Mouse (Mus musculus): ENCODE results near the gene Tram2. TPM values are rescaled to one million over a fixed set of nuclear protein-coding genes. Genes with fewer than 3 reads are reported as not detected.

Tram2 gene
- polyA plus RNA-seq, 2 experiments: 1.2 to 1.8 TPM

GRCm38 (mm10) chr1:21067536-21068221, 11.3 kb downstream of the Tram2 start:
- Histone ChIP-seq H3K36me3 (replicated peaks; ENCODE audit: control insufficient read depth, insufficient read depth, low read depth) (no peaks in the 10 kb centered on the region), H3K4me2 (ENCODE audit: low read depth) (no peak overlapping the region), H3K27me3 (ENCODE audit: control insufficient read depth, insufficient read depth, low read length) (no peaks in the 10 kb centered on the region), H3K9ac (replicated peaks) (no peak overlapping the region), H3K4me3 (ENCODE audit: insufficient read depth in 1 of 2, low read depth in 2 of 2, low read length in 2 of 2) (no peak overlapping the region), H3K9me3 (ENCODE audit: control insufficient read depth, low read length) (no peaks in the 10 kb centered on the region), H3K4me1 (replicated peaks; ENCODE audit: control insufficient read depth in 2 of 2, insufficient read depth in 2 of 2, low read length in 1 of 2) (peaks cover 0 to 15% of the 10 kb centered on the region in 2 experiments; a peak in 2 of 4 replicates), H3K27ac (no peak overlapping the region)
- 73% methylated on average over 11 of the region's 11 CpGs for WGBS (ENCODE audit: insufficient replicate concordance)
- no peak for DNase-seq (ENCODE audit: low read depth in 3 of 3, low spot score in 3 of 3)
- no peak for TF ChIP-seq EP300 (IDR thresholded peaks at IDR 0.05; ENCODE audit: low read depth)
- no peak for TF ChIP-seq CTCF (IDR thresholded peaks at IDR 0.05; ENCODE audit: low read depth)
- ATAC-seq (ENCODE audit: insufficient read depth): no peak

GRCm38 (mm10) chr1:21064153-21064552, 14.9 kb downstream of the Tram2 start:
- Histone ChIP-seq H3K9ac (replicated peaks) (no peak overlapping the region), H3K36me3 (replicated peaks; ENCODE audit: control insufficient read depth, insufficient read depth, low read depth) (no peaks in the 10 kb centered on the region), H3K4me1 (replicated peaks; ENCODE audit: control insufficient read depth in 2 of 2, insufficient read depth in 2 of 2, low read length in 1 of 2) (peaks cover 0 to 2% of the 10 kb centered on the region in 2 experiments; a peak in 2 of 4 replicates), H3K27me3 (ENCODE audit: control insufficient read depth, insufficient read depth, low read length) (no peaks in the 10 kb centered on the region), H3K4me2 (ENCODE audit: low read depth) (no peak overlapping the region), H3K27ac (no peak overlapping the region), H3K4me3 (ENCODE audit: insufficient read depth in 1 of 2, low read depth in 2 of 2, low read length in 2 of 2) (no peak overlapping the region), H3K9me3 (ENCODE audit: control insufficient read depth, low read length) (no peaks in the 10 kb centered on the region)
- WGBS (ENCODE audit: insufficient replicate concordance): 65% methylated on average over 5 of the region's 5 CpGs
- no peak for TF ChIP-seq CTCF (IDR thresholded peaks at IDR 0.05; ENCODE audit: low read depth)
- TF ChIP-seq EP300 (IDR thresholded peaks at IDR 0.05; ENCODE audit: low read depth): no peak
- no peak for DNase-seq (ENCODE audit: low read depth in 3 of 3, low spot score in 3 of 3)
- ATAC-seq (ENCODE audit: insufficient read depth): no peak

- WGBS (ENCODE audit: insufficient replicate concordance): 57% methylated on average over 5 of the region's 5 CpGs
- no peaks in the 10 kb centered on the region for H3K9me3 ChIP-seq (ENCODE audit: control insufficient read depth, low read length)
- H3K27ac ChIP-seq: no peak overlapping the region
- H3K27me3 ChIP-seq (ENCODE audit: control insufficient read depth, insufficient read depth, low read length): no peaks in the 10 kb centered on the region
- no peaks in the 10 kb centered on the region for H3K36me3 ChIP-seq (replicated peaks; ENCODE audit: control insufficient read depth, insufficient read depth, low read depth)
- ATAC-seq (ENCODE audit: insufficient read depth) (no peak), DNase-seq (ENCODE audit: low read depth in 3 of 3, low spot score in 3 of 3) (no peak)
- no peak overlapping the region for H3K4me2 ChIP-seq (ENCODE audit: low read depth)
- H3K4me3 ChIP-seq (ENCODE audit: insufficient read depth in 1 of 2, low read depth in 2 of 2, low read length in 2 of 2): no peak overlapping the region
- no peak overlapping the region for H3K9ac ChIP-seq (replicated peaks)
- H3K4me1 ChIP-seq (replicated peaks; ENCODE audit: control insufficient read depth in 2 of 2, insufficient read depth in 2 of 2, low read length in 1 of 2): no peaks in the 10 kb centered on the region
- no peak for TF ChIP-seq CTCF (IDR thresholded peaks at IDR 0.05; ENCODE audit: low read depth)
- no peak for TF ChIP-seq EP300 (IDR thresholded peaks at IDR 0.05; ENCODE audit: low read depth)
Measured at GRCm38 (mm10) chr1:21059385-21060109, 19.5 kb downstream of the Tram2 start.

- no peak overlapping the region for H3K9ac ChIP-seq (replicated peaks)
- 73% methylated on average over 9 of the region's 9 CpGs for WGBS (ENCODE audit: insufficient replicate concordance)
- DNase-seq (ENCODE audit: low read depth in 3 of 3, low spot score in 3 of 3) (no peak), ATAC-seq (ENCODE audit: insufficient read depth) (no peak)
- no peak overlapping the region for H3K27ac ChIP-seq
- no peak overlapping the region for H3K4me2 ChIP-seq (ENCODE audit: low read depth)
- H3K4me1 ChIP-seq (replicated peaks; ENCODE audit: control insufficient read depth in 2 of 2, insufficient read depth in 2 of 2, low read length in 1 of 2): peaks cover 3 to 19% of the 10 kb centered on the region in 2 experiments; a peak in 3 of 4 replicates
- TF ChIP-seq EP300 (IDR thresholded peaks at IDR 0.05; ENCODE audit: low read depth) (no peak), CTCF (IDR thresholded peaks at IDR 0.05; ENCODE audit: low read depth) (no peak)
- no peak overlapping the region for H3K4me3 ChIP-seq (ENCODE audit: insufficient read depth in 1 of 2, low read depth in 2 of 2, low read length in 2 of 2)
- H3K27me3 ChIP-seq (ENCODE audit: control insufficient read depth, insufficient read depth, low read length): no peaks in the 10 kb centered on the region
- H3K36me3 ChIP-seq (replicated peaks; ENCODE audit: control insufficient read depth, insufficient read depth, low read depth): no peaks in the 10 kb centered on the region
- no peaks in the 10 kb centered on the region for H3K9me3 ChIP-seq (ENCODE audit: control insufficient read depth, low read length)
Measured at GRCm38 (mm10) chr1:21053009-21053408, 26.0 kb downstream of the Tram2 start.

GRCm38 (mm10) chr1:21052608-21053007, 26.4 kb downstream of the Tram2 start:
- H3K27me3 ChIP-seq (ENCODE audit: control insufficient read depth, insufficient read depth, low read length): no peaks in the 10 kb centered on the region
- H3K4me1 ChIP-seq (replicated peaks; ENCODE audit: control insufficient read depth in 2 of 2, insufficient read depth in 2 of 2, low read length in 1 of 2): peaks cover 3 to 19% of the 10 kb centered on the region in 2 experiments; a peak in 3 of 4 replicates
- no peaks in the 10 kb centered on the region for H3K9me3 ChIP-seq (ENCODE audit: control insufficient read depth, low read length)
- no peak overlapping the region for H3K4me3 ChIP-seq (ENCODE audit: insufficient read depth in 1 of 2, low read depth in 2 of 2, low read length in 2 of 2)
- no peak overlapping the region for H3K4me2 ChIP-seq (ENCODE audit: low read depth)
- no peak for DNase-seq (ENCODE audit: low read depth in 3 of 3, low spot score in 3 of 3)
- H3K27ac ChIP-seq: no peak overlapping the region
- no peak for TF ChIP-seq EP300 (IDR thresholded peaks at IDR 0.05; ENCODE audit: low read depth)
- no peak for TF ChIP-seq CTCF (IDR thresholded peaks at IDR 0.05; ENCODE audit: low read depth)
- 55% methylated on average over 5 of the region's 5 CpGs for WGBS (ENCODE audit: insufficient replicate concordance)
- no peak for ATAC-seq (ENCODE audit: insufficient read depth)
- H3K9ac ChIP-seq (replicated peaks): no peak overlapping the region
- no peaks in the 10 kb centered on the region for H3K36me3 ChIP-seq (replicated peaks; ENCODE audit: control insufficient read depth, insufficient read depth, low read depth)
